Mouse (Mus musculus) Patski (cell line): Measurements from ENCODE around the gene Plxnd1. TPM values are rescaled to one million over a fixed set of nuclear protein-coding genes. Genes with fewer than 3 reads are reported as not detected.
A peak's percentile ranks its signal among the peaks of the same experiment; 100 is the strongest.

ENCODE experiments used
- ATAC-seq: fragments of 100-300 bp; one replicate; pipeline ENCODE4 v1.8.0; 2021
- CTCF ChIA-PET: fragments of 350-600 bp; sonication (Branson Sonifier 250); formaldehyde crosslinking; loops from one replicate; lab custom pipeline; 2022; ENCODE audit warnings: inconsistent platforms; lab: Charles Lee
- POLR2A ChIA-PET: fragments of 350-600 bp; sonication (Branson Sonifier 250); formaldehyde crosslinking; loops from one replicate; lab custom pipeline; 2022; ENCODE audit warnings: antibody characterized with exemption, inconsistent platforms; lab: Charles Lee
- DNase-seq: peaks from one replicate; pipeline ENCODE4 v3.0.0-alpha.2; 2011; ENCODE audit warnings: low read depth, low spot score
- H3K27me3 ChIP-seq: fragments of 371-371 bp; one replicate; pipeline ENCODE4 v1.5.1; 2021
- CTCF ChIP-seq: fragments of 100-300 bp; IDR thresholded peaks from one replicate; pipeline ENCODE4 v1.5.1; 2021
- in situ Hi-C: fragments of 300-500 bp; cut with MboI; formaldehyde crosslinking; loops from 3 replicates; pipeline ENCODE4 v1.11.1; 2018; ENCODE audit warnings: low pct_unique_long_range_greater_than_20kb, mixed read lengths
- polyA plus RNA-seq: library from polyadenylated mRNA; unstranded; gene quantifications from one replicate; pipeline ENCODE4 v1.2.3, GENCODE M21; 2021

The Plxnd1 gene
- polyA plus RNA-seq, 1 experiment from 2014 or later = 79.9 TPM

GRCm38 (mm10) chr6:115960322-115960721 lies 34.5 kb downstream of the Plxnd1 start:
- TF ChIP-seq CTCF = no peak
- no peak for DNase-seq
- no peak for ATAC-seq
- ChIA-PET POLR2A (interaction anchor here (0.9 kb wide), 1 partner anchor 10 kb away, joined by 3 read pairs; no protein-coding TSS in a partner anchor), CTCF (no interaction called here)
- no peaks in the 10 kb centered on the region for H3K27me3 ChIP-seq
- in situ Hi-C loops = no loop called here

DNA sequence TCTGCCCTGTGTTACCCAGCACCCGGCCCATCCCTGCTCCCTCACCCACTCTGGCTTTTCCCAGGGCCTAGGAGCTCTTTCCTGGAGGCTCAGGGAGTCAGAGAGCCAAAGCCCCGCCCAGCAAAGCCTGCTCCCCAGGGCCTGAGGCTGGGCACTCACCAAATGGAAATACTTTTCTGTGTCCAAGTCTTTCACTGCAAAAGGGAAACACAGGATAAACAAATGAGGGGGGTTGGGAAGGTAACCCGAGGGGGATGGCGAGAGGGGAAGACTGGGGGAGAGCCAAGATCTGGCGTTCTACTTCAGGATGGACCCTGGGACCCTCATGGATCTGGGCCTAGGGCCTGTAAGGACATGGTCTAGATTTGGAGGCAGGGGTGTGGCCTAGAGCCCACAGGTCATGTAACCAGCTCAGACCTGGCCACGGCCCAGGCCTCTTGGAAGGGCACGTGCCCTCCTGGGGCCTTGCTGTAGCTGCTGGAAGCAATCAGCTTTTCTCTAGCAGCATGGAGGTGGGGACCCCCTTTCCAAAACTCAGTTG lies 35.6 kb downstream of the Plxnd1 start:
- in situ Hi-C loops = no loop called here
- no peaks in the 10 kb centered on the region for H3K27me3 ChIP-seq
- no peak for TF ChIP-seq CTCF
- ChIA-PET CTCF (no interaction called here), POLR2A (interaction anchor here (0.6 kb wide), 1 partner anchor 121 kb away, joined by 3 read pairs; no protein-coding TSS in a partner anchor)
- ATAC-seq = peak; percentile 32
- no peak for DNase-seq

GRCm38 (mm10) chr6:115958445-115958844 lies 36.4 kb downstream of the Plxnd1 start:
- no peak for DNase-seq
- TF ChIP-seq CTCF = no peak
- in situ Hi-C loops = no loop called here
- ChIA-PET POLR2A (interaction anchor here (0.6 kb wide), 1 partner anchor 122 kb away, joined by 3 read pairs; no protein-coding TSS in a partner anchor), CTCF (no interaction called here)
- no peak for ATAC-seq
- H3K27me3 ChIP-seq = no peaks in the 10 kb centered on the region

GRCm38 (mm10) chr6:115957681-115958080 lies 37.1 kb downstream of the Plxnd1 start:
- ChIA-PET POLR2A (no interaction called here), CTCF (no interaction called here)
- in situ Hi-C loops = no loop called here
- TF ChIP-seq CTCF = no peak
- DNase-seq (no peak), ATAC-seq (no peak)
- no peaks in the 10 kb centered on the region for H3K27me3 ChIP-seq

DNA sequence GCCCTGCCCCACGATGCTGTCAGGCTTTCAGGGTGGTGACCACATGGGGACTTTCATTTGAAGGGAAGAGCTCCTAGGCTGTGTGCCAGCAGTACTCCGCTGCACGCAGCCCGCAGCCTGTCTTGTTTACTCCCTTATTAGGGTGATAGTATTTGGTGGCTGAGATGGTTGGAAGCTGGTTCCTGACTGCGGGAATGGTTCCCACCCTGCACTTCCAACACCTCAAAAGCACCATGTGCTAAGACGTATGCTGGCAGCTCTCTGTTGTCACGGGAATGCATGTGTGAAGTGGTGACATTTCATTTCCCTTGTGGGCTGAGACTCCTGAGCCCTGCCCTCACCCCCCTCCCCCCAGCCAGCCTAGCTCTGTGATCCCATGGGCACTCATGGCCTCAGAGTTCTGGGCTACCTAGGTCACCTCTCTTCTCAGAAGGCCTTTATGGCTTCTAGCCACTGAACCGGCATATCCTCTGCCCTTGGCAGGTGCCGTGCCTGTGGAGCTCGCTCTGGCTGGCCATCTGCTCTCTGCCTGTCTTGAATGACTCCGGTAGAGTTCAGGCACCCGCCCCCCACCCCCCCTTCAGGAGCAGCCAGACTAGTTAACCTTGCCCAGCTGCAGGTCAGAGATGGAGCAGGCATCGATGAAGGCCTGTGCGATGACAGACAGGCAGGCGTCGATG lies 37.7 kb downstream of the Plxnd1 start:
- DNase-seq = no peak
- TF ChIP-seq CTCF = no peak
- no peaks in the 10 kb centered on the region for H3K27me3 ChIP-seq
- ATAC-seq = no peak
- in situ Hi-C loops = no loop called here
- ChIA-PET POLR2A (no interaction called here), CTCF (no interaction called here)

GRCm38 (mm10) chr6:115956418-115956921 lies 38.3 kb downstream of the Plxnd1 start:
- TF ChIP-seq CTCF = no peak
- DNase-seq = no peak
- CTCF ChIA-PET = no interaction called here
- no peaks in the 10 kb centered on the region for H3K27me3 ChIP-seq
- in situ Hi-C loops = no loop called here
- POLR2A ChIA-PET = no interaction called here
- no peak for ATAC-seq

DNA sequence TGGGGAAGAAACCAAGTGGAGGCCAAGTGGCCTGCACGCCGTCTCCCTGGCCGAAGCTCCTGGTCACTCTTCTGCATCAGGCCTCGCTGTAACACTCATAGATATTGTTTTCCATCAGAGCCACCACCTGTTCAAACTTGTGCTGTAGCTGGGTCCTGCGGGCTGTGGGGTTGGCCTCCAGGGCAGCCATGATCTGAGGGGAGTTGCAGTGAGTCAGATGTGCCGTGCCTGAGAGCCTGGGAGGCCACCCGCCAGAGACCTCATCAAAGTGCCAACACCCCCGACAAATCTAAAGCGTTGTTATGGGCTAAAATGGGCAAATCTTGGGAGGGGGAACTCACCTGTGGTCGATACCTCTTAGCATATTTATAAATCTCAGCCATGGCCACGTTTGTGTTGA lies 39.1 kb downstream of the Plxnd1 start:
- TF ChIP-seq CTCF = no peak
- no peak for DNase-seq
- ChIA-PET CTCF (no interaction called here), POLR2A (no interaction called here)
- in situ Hi-C loops = no loop called here
- no peak for ATAC-seq
- H3K27me3 ChIP-seq = no peaks in the 10 kb centered on the region

DNA sequence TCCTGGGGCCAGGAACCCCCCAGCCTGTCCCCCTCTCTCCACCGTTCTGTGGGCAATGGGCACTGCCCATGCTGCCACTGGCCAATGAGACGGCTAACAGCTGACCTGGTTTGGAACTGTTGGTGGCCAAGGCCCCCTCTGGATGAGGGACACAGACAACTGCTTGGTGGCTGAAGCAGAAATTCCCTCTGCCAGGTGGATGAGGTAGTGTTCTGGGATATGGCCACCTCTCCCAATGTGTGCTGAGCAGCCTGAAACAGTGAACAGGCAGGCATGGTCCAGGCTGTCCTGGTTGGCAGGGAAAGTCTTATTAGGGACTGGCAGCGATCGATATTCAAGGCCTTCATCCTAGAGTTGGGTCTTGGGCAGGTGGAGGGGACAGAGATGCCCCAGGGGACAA lies 39.6 kb downstream of the Plxnd1 start:
- CTCF ChIA-PET = no interaction called here

GRCm38 (mm10) chr6:115954506-115955074 lies 40.2 kb downstream of the Plxnd1 start:
- H3K27me3 ChIP-seq = no peaks in the 10 kb centered on the region
- CTCF ChIA-PET = no interaction called here
- no peak for ATAC-seq
- no peak for TF ChIP-seq CTCF
- DNase-seq = no peak
- POLR2A ChIA-PET = no interaction called here
- in situ Hi-C loops = no loop called here

More for the DNA sequence above, 39.6 kb downstream of the Plxnd1 start:
- DNase-seq (no peak), ATAC-seq (no peak)
- POLR2A ChIA-PET = no interaction called here
- H3K27me3 ChIP-seq = no peaks in the 10 kb centered on the region
- no peak for TF ChIP-seq CTCF
- in situ Hi-C loops = no loop called here

- TF ChIP-seq CTCF = no peak
- H3K27me3 ChIP-seq = no peaks in the 10 kb centered on the region
- DNase-seq (no peak), ATAC-seq (no peak)
- in situ Hi-C loops = no loop called here
- POLR2A ChIA-PET = no interaction called here
- CTCF ChIA-PET = interaction anchor here (1.1 kb wide), 1 partner anchor 25 kb away, joined by 3 read pairs; no protein-coding TSS in a partner anchor
These were observed 48.4 kb downstream of the Plxnd1 start for GRCm38 (mm10) chr6:115946389-115946788.

DNA sequence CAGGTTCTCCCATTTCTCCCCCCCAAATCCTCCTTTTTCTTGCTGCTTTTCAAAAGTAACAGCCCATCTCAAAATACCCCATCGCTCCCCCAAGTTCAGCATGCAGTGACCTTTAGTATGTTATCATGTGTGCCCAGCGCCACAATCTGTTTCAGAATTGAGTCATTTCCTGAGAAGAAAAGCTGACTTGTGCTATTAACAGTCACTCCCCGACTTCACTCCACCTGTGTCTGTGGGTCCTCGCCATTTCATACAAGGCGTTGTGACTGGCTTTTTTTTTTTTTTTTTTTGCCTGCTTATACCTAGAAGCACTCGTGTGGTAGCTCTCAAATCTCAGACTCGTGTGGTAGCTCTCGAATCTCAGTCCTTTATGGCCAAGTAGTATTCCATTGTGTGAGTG lies 49.2 kb downstream of the Plxnd1 start:
- POLR2A ChIA-PET = no interaction called here
- in situ Hi-C loops = no loop called here

More for the DNA sequence above, 49.2 kb downstream of the Plxnd1 start:
- no peaks in the 10 kb centered on the region for H3K27me3 ChIP-seq
- DNase-seq (no peak), ATAC-seq (no peak)
- CTCF ChIA-PET = interaction anchor here (1.1 kb wide), 2 partner anchors 26 to 32 kb away, joined by 3 read pairs; no protein-coding TSS in a partner anchor
- TF ChIP-seq CTCF = no peak
